Mouse (Mus musculus): Measurements from ENCODE around the gene Myo1e. TPM values are rescaled to one million over a fixed set of nuclear protein-coding genes. Genes with fewer than 3 reads are reported as not detected.
"Not testable (repeated sequence)": the region's sequence is repeated elsewhere in the genome, so short reads cannot be mapped to it uniquely, and the experiment has no call there.

Gene Myo1e
- polyA plus RNA-seq, 1 experiment, result 86.6 TPM

DNA sequence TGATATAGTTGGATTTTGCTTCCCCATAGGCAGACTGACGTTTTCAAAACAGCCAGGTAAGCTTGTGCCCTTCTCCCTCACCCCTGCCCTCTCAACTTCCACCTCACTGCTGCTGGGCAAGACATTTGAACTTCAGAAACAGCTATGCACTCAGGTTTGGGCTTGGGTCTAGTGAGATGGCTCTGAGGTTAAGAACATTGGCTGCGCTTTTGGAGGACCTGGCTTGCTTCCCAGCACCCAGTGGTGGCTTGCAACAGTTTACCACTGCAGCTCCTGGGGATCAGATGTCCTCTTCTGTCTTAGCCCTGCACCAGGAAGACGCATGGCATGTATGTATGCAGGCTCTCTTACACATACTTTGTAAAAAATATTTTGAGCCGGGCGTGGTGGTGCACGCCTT is 40.9 kb downstream of the Myo1e start:
- Histone ChIP-seq H3K4me1 (ENCODE audit: control insufficient read depth, insufficient read depth, low read length) (peaks cover 62% of the 10 kb centered on the region), H3K4me3 (ENCODE audit: insufficient read depth, low read length) (no peak overlapping the region), H3K27ac (ENCODE audit: insufficient read depth, low read depth, low read length) (no peak overlapping the region)
- no peak for TF ChIP-seq CTCF (IDR thresholded peaks at IDR 0.05; ENCODE audit: low read depth, low read length)
- TF ChIP-seq POLR2A (IDR thresholded peaks at IDR 0.05; ENCODE audit: borderline replicate concordance, low read depth, low read length), result no peak

GRCm38 (mm10) chr9:70248826-70249225 is 41.7 kb downstream of the Myo1e start:
- no peak overlapping the region for H3K4me3 ChIP-seq (ENCODE audit: insufficient read depth, low read length)
- peak overlapping the region; percentile 39; the same call in 1 of the 2 replicates for H3K27ac ChIP-seq (ENCODE audit: insufficient read depth, low read depth, low read length)
- no peak for TF ChIP-seq POLR2A (IDR thresholded peaks at IDR 0.05; ENCODE audit: borderline replicate concordance, low read depth, low read length)
- no peak for TF ChIP-seq CTCF (IDR thresholded peaks at IDR 0.05; ENCODE audit: low read depth, low read length)
- H3K4me1 ChIP-seq (ENCODE audit: control insufficient read depth, insufficient read depth, low read length), result peaks cover 58% of the 10 kb centered on the region

GRCm38 (mm10) chr9:70249881-70250681 is 42.9 kb downstream of the Myo1e start:
- peaks cover 54% of the 10 kb centered on the region for H3K4me1 ChIP-seq (ENCODE audit: control insufficient read depth, insufficient read depth, low read length)
- peak overlapping the region; percentile 39 for H3K27ac ChIP-seq (ENCODE audit: insufficient read depth, low read depth, low read length)
- TF ChIP-seq CTCF (IDR thresholded peaks at IDR 0.05; ENCODE audit: low read depth, low read length) (no peak), POLR2A (IDR thresholded peaks at IDR 0.05; ENCODE audit: borderline replicate concordance, low read depth, low read length) (no peak)
- H3K4me3 ChIP-seq (ENCODE audit: insufficient read depth, low read length), result no peak overlapping the region

- TF ChIP-seq CTCF (IDR thresholded peaks at IDR 0.05; ENCODE audit: low read depth, low read length) (no peak), POLR2A (IDR thresholded peaks at IDR 0.05; ENCODE audit: borderline replicate concordance, low read depth, low read length) (no peak)
- H3K4me1 ChIP-seq (ENCODE audit: control insufficient read depth, insufficient read depth, low read length), result peaks cover 58% of the 10 kb centered on the region
- no peak overlapping the region for H3K27ac ChIP-seq (ENCODE audit: insufficient read depth, low read depth, low read length)
- no peak overlapping the region for H3K4me3 ChIP-seq (ENCODE audit: insufficient read depth, low read length)
These were observed 44.4 kb downstream of the Myo1e start for GRCm38 (mm10) chr9:70251441-70251985.

GRCm38 (mm10) chr9:70253016-70253415 is 45.9 kb downstream of the Myo1e start:
- no peak for TF ChIP-seq POLR2A (IDR thresholded peaks at IDR 0.05; ENCODE audit: borderline replicate concordance, low read depth, low read length)
- no peak for TF ChIP-seq CTCF (IDR thresholded peaks at IDR 0.05; ENCODE audit: low read depth, low read length)
- H3K27ac ChIP-seq (ENCODE audit: insufficient read depth, low read depth, low read length), result no peak overlapping the region
- peaks cover 71% of the 10 kb centered on the region for H3K4me1 ChIP-seq (ENCODE audit: control insufficient read depth, insufficient read depth, low read length)
- no peak overlapping the region for H3K4me3 ChIP-seq (ENCODE audit: insufficient read depth, low read length)

GRCm38 (mm10) chr9:70255005-70255404 is 47.9 kb downstream of the Myo1e start:
- peaks cover 73% of the 10 kb centered on the region for H3K4me1 ChIP-seq (ENCODE audit: control insufficient read depth, insufficient read depth, low read length)
- H3K27ac ChIP-seq (ENCODE audit: insufficient read depth, low read depth, low read length), result no peak overlapping the region
- TF ChIP-seq POLR2A (IDR thresholded peaks at IDR 0.05; ENCODE audit: borderline replicate concordance, low read depth, low read length), result no peak
- no peak for TF ChIP-seq CTCF (IDR thresholded peaks at IDR 0.05; ENCODE audit: low read depth, low read length)
- H3K4me3 ChIP-seq (ENCODE audit: insufficient read depth, low read length), result no peak overlapping the region

GRCm38 (mm10) chr9:70256027-70256426 is 48.9 kb downstream of the Myo1e start:
- not testable (repeated sequence) for H3K27ac ChIP-seq (ENCODE audit: insufficient read depth, low read depth, low read length); H3K4me3 ChIP-seq (ENCODE audit: insufficient read depth, low read length)
- peaks cover 71% of the 10 kb centered on the region for H3K4me1 ChIP-seq (ENCODE audit: control insufficient read depth, insufficient read depth, low read length)

DNA sequence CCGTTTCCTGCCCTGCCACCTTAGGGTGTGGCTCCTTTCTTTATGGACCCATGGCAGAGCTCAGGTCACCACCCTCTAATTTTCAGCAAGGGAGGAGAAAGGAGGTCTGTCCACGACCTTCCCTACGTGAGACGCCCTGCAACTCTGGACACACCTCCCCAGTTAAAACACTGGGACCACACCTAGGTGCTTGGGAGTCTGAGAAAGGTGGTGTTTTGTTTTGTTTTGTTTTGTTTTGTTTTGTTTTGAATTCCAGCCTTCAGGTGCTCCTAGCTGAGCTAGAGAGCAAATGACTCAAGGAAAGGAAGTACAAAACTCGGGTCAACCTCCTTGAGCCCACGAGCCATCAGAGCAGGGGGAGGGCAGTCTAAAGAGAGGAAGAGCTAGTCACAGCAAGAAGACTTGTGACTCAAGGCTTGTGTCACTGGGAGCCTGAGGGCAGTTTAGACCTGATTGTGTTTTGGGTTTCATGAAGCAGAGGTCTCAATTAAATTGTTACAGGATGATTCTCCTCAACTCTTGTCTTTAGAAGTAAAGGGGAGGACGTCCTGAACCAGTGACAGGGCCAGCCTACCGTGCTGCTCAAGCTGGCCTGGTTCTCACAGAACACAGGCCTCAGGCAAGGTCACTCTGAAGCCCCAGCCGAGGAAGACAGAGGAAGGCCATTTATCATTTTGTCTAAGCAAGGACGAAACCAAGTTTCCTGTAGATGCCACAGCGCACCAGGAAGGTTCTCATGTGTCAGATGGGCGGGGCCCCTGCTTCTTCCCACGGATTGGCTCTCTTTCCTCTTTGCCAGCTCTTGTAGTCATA is 50.3 kb downstream of the Myo1e start:
- Histone ChIP-seq H3K27ac (ENCODE audit: insufficient read depth, low read depth, low read length) (peak overlapping the region; percentile 95), H3K4me1 (ENCODE audit: control insufficient read depth, insufficient read depth, low read length) (peaks cover 72% of the 10 kb centered on the region), H3K4me3 (ENCODE audit: insufficient read depth, low read length) (peak overlapping the region; percentile 20; the same call in 1 of the 2 replicates)
- no peak for TF ChIP-seq CTCF (IDR thresholded peaks at IDR 0.05; ENCODE audit: low read depth, low read length)
- no peak for TF ChIP-seq POLR2A (IDR thresholded peaks at IDR 0.05; ENCODE audit: borderline replicate concordance, low read depth, low read length)

- peak overlapping the region; percentile 85 for H3K27ac ChIP-seq (ENCODE audit: insufficient read depth, low read depth, low read length)
- TF ChIP-seq CTCF (IDR thresholded peaks at IDR 0.05; ENCODE audit: low read depth, low read length) (no peak), POLR2A (IDR thresholded peaks at IDR 0.05; ENCODE audit: borderline replicate concordance, low read depth, low read length) (no peak)
- H3K4me1 ChIP-seq (ENCODE audit: control insufficient read depth, insufficient read depth, low read length), result peaks cover 80% of the 10 kb centered on the region
- H3K4me3 ChIP-seq (ENCODE audit: insufficient read depth, low read length), result 0 out of 2 replicates have a peak overlapping the region, but pooled peaks have one; percentile 12
These were observed 53.2 kb downstream of the Myo1e start for GRCm38 (mm10) chr9:70260324-70260841.

Data from bone marrow macrophage, adult 2 months (primary cell).